Mouse (Mus musculus): ENCODE measurements at regions not wholly inside any gene's neighbourhood (a gene's known extent, or its start where the extent isn't known, plus 50 kb on each side); places are given as distances from the start of the nearest gene placed in this dataset.
A peak's percentile ranks its signal among the peaks of the same experiment; 100 is the strongest.

GRCm38 (mm10) chr8:82702044-82702443 is 71.9 kb downstream of the Zfp330 start:
- no peak for DNase-seq

- DNase-seq = no peak
Measured at GRCm38 (mm10) chr8:82700471-82700870, 73.5 kb downstream of the Zfp330 start.

GRCm38 (mm10) chr8:82699221-82699620 is 74.7 kb downstream of the Zfp330 start:
- no peak for DNase-seq

- peak; percentile 50 for DNase-seq
Measured at GRCm38 (mm10) chr8:82698071-82698470, 75.9 kb downstream of the Zfp330 start.

- no peak for DNase-seq
Measured at GRCm38 (mm10) chr8:82693086-82693485, 80.9 kb downstream of the Zfp330 start.

- peak; percentile 66 for DNase-seq
Measured at GRCm38 (mm10) chr8:82689322-82689721, 84.6 kb downstream of the Zfp330 start.

- peak; percentile 65 for DNase-seq
Measured at GRCm38 (mm10) chr8:82685966-82686365, 88.0 kb downstream of the Zfp330 start.

- DNase-seq = no peak
Measured at GRCm38 (mm10) chr8:82678793-82679192, 95.2 kb downstream of the Zfp330 start.

GRCm38 (mm10) chr8:82677781-82678180 is 96.2 kb downstream of the Zfp330 start:
- DNase-seq = no peak

GRCm38 (mm10) chr8:82669241-82669640 is 104.7 kb downstream of the Zfp330 start:
- no peak for DNase-seq

GRCm38 (mm10) chr8:82665131-82665530 is 108.8 kb downstream of the Zfp330 start:
- DNase-seq = no peak

GRCm38 (mm10) chr8:82640502-82640901 is 133.5 kb downstream of the Zfp330 start:
- no peak for DNase-seq

- no peak for DNase-seq
Measured at GRCm38 (mm10) chr8:82630486-82630885, 143.5 kb downstream of the Zfp330 start.

GRCm38 (mm10) chr8:82623791-82624431 is 150.0 kb downstream of the Zfp330 start:
- no peak for DNase-seq

GRCm38 (mm10) chr8:82618668-82619067 is 155.3 kb downstream of the Zfp330 start:
- no peak for DNase-seq

- DNase-seq = peak; percentile 76
Measured at GRCm38 (mm10) chr8:82601556-82601955, 172.4 kb downstream of the Zfp330 start.

GRCm38 (mm10) chr8:82573434-82573833 is 170.4 kb upstream of the Il15 start:
- no peak for DNase-seq

- DNase-seq = no peak
Measured at GRCm38 (mm10) chr8:82538121-82538520, 135.1 kb upstream of the Il15 start.

- DNase-seq = no peak
Measured at GRCm38 (mm10) chr8:82529153-82529552, 126.1 kb upstream of the Il15 start.

- no peak for DNase-seq
Measured at GRCm38 (mm10) chr8:82523866-82524265, 120.8 kb upstream of the Il15 start.

- no peak for DNase-seq
Measured at GRCm38 (mm10) chr8:82498496-82498895, 95.5 kb upstream of the Il15 start.

- DNase-seq = no peak
Measured at GRCm38 (mm10) chr8:82477856-82478255, 74.8 kb upstream of the Il15 start.

- no peak for DNase-seq
Measured at GRCm38 (mm10) chr8:82477426-82477769, 74.4 kb upstream of the Il15 start.

- peak; percentile 8 for DNase-seq
Measured at GRCm38 (mm10) chr8:82476708-82477425, 73.8 kb upstream of the Il15 start.

- DNase-seq = no peak
Measured at GRCm38 (mm10) chr8:82473266-82473665, 70.2 kb upstream of the Il15 start.

Measured in kidney, postnatal 10 days (tissue).